Mouse (Mus musculus): ENCODE measurements around the gene Defb46. TPM values are rescaled to one million over a fixed set of nuclear protein-coding genes. Genes with fewer than 3 reads are reported as not detected.

The Defb46 gene
- not detected for total RNA-seq (2021)
- long read RNA-seq, experiment 1: 0 reads
- long read RNA-seq, experiment 2: 0 reads

DNA sequence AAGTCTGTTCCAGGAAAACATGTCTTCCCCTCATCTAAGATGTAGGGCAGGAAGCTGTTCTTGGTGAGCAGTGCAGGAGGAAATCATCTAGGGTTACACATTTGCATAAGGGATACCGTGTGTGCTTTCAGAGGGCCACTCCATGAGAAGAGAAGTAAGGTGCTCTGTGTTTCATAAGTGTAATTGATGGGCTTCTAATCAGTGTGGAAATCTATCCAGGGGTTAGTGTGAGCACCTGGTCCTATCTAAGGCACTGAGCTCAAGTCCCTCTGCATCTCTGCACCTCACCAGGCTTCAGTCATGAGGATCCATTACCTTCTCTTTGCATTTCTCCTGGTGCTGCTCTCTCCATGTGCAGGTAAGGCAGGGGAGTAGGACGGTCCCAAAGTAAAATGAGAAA, at the start of gene Defb46:
Gene Defb46, plus strand, starts transcription at position 301 of the 400 bp plus-strand sequence.
- DNase-seq (ENCODE audit: low spot score in 2 of 2): no peak

DNA sequence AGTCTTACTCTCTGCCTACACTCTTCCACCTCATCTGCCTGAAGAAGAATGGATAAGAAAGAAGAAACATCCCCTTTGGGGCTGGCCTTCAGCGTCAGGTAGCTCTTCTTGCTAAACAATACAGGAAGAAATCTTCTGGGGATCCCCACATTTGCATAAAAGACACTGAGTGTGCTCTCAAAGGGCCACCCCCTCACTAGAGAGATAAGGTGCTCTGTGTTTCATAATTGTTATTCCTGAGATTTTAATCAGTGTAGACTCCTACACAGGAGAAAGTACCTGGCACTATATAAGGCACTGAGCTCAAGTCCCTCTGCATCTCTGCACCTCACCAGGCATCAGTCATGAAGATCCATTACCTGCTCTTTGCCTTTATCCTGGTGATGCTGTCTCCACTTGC, 14.6 kb upstream of the Defb46 start, which contains the start of gene Defb6:
Gene Defb6, plus strand, starts transcription at position 318 of the 400 bp plus-strand sequence.
- DNase-seq (ENCODE audit: low spot score in 2 of 2): no peak

DNA sequence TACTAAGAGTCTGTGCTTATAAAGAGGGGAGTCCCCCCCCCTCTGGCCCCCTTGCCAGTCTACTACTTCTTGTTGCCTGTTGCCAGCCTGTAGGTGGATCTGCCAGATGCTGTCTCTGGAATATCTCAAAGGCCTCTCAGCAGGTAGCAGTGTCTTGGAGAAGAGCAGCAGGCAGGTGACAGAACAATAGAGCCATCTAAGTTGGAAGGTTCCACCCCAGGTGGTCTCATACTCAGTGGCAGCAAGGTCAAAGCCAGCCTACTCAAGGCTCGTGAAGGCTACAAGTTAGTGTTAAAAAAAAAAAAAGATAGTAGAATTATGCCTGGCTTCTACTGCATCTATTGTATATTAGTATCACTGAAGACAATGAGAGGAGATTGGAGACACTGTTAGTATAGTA, 1.6 kb upstream of the Defb46 start:
- DNase-seq (ENCODE audit: low spot score in 2 of 2): no peak

DNA sequence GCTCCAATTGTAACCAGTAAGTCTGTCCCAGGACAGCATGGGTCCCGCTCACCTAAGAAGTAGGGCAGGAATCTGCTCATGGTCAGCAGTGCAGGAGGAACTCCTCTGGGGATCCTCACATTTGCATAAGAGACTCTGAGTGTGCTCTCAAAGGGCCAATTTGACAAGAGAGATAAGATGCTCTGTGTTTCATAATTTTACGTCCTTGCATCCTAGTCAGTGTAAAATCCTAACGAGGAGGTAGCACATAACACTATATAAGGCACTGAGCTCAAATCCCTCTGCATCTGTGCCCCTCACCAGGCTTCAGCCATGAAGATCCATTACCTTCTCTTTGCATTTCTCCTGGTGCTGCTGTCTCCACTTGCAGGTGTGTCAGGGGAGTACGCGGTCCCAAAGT, 7.6 kb downstream of the Defb46 start, which contains the start of gene Defb5:
Gene Defb5, plus strand, starts transcription at position 301 of the 400 bp plus-strand sequence.
- no peak for DNase-seq (ENCODE audit: low spot score in 2 of 2)

DNA sequence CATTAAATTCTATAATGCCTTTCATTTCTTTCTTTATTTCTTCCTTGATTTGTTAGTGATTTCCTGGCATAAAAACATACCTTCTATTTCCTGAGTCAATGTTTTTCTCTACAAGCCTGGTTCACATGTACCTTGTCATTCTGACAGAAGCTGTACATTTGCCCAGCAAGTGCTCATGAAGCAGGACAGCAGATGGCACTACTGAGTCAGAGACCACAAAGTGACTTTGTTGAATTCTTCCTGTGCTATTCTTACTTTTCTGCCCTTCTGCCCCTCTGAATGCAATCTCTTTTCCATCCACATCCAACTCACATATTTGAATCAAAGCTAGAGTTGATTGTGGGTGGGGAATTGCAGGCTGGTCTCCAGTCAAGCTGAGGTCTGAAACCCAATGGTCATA, 18.4 kb downstream of the Defb46 start:
- DNase-seq (ENCODE audit: low spot score in 2 of 2): no peak

DNA sequence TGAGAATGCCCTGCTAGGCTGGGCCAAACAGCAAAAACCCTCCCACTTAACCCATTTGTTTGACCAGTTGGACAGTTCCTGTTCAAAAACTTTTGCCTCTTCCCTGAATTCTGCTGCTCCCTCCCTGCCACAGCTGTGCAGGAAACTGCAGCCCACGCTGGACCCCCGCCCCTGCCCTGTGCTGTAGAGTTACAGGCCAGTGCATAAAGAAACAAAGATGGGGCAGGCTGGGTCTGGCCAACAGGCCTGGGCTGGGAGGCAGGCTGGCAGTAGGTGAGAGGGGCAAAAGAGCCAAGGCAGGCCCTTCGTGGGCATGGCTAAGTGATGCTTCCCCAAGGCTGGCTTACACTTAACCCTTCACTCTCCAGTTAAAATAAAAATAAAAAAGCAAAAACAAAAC, 20.0 kb downstream of the Defb46 start:
- DNase-seq (ENCODE audit: low spot score in 2 of 2): no peak

Other genes starting within 250 kb of the Defb46 start
- gene Defb37, start 248.9 kb upstream of the Defb46 start, total RNA-seq (2021): not detected
- gene Defb38, start 213.3 kb upstream of the Defb46 start, total RNA-seq (2021): not detected
- not detected for gene Defb39, start 175.1 kb upstream of the Defb46 start, total RNA-seq (2021)
- gene Defb12, start 125.1 kb upstream of the Defb46 start, total RNA-seq (2021): not detected
- not detected for gene Defb34, start 116.2 kb upstream of the Defb46 start, total RNA-seq (2021)
- gene Gm45826, start 99.1 kb upstream of the Defb46 start, total RNA-seq (2021): not detected
- gene Defb14, start 45.6 kb upstream of the Defb46 start, total RNA-seq (2021): not detected
- not detected for gene Defb4, start 41.2 kb upstream of the Defb46 start, total RNA-seq (2021)
- gene Defb6, start 14.4 kb upstream of the Defb46 start, total RNA-seq (2021): not detected
- not detected for gene Defb5, start 7.7 kb downstream of the Defb46 start, total RNA-seq (2021)
- gene Defb3, start 53.4 kb downstream of the Defb46 start, total RNA-seq (2021): not detected
- not detected for gene Defb8, start 207.7 kb downstream of the Defb46 start, total RNA-seq (2021)

Measured in left cerebral cortex, adult 18-20 months (tissue).